Mouse (Mus musculus) R1 (cell line): ENCODE data around the gene Gm5269.

Source experiments
- DNase-seq: peaks from one replicate; pipeline ENCODE4 v3.0.0-alpha.2; 2018; ENCODE audit warnings: low read depth, low spot score

Gm5269 gene

GRCm38 (mm10) chr1:45890173-45890572 is at the start of gene Gm5269:
Gene Gm5269 (minus strand): TSS chr1:45890273.
- no peak for DNase-seq

DNA sequence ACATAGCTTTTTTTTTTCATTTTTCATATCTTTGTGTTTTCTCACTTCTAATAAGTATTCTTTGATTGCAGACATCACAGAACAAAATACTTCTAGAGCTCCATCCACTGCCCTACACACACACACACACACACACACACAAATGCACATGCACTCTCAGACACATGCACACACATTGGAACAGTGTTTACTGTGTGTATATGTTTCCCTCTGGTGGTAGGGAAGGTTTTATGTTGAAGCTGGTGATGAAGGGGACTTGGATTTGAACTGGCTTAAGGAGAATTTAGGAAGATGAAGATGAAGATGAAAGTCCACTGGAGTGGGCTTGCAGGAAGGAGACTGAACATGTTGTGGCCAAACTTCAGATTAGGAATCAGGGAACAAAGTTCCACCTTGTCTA is 41.1 kb upstream of the Gm5269 start:
- DNase-seq: no peak

GRCm38 (mm10) chr1:45926911-45927310 is 36.8 kb upstream of the Gm5269 start:
- no peak for DNase-seq

DNA sequence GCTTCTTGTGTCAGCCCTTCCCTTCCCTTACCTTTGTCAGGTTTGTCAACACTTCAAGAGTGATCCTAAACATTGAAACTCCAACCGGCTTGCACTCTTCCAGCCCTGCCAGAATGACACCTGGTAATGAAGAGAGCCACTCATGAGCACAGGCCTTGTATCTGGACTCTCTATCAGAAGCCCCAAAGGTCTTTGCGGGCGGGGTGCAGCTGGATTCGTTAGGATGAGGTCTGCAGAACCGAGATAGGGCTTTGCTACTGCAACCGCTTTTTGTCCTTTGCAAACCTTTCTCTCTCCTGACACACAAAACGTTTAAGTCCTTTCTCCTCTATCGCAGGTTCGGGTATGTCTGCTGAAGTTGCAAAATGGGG is 36.3 kb upstream of the Gm5269 start, which contains the start of gene Slc40a1:
Gene Slc40a1 (minus strand): TSS at position 131 of the 371 bp plus-strand sequence.
- DNase-seq: no peak

GRCm38 (mm10) chr1:45925500-45926392 is 35.7 kb upstream of the Gm5269 start:
- DNase-seq: peak; percentile 70

GRCm38 (mm10) chr1:45925131-45925499 is 35.0 kb upstream of the Gm5269 start:
- no peak for DNase-seq

- no peak for DNase-seq
Measured at GRCm38 (mm10) chr1:45924516-45924915, 34.4 kb upstream of the Gm5269 start.

- no peak for DNase-seq
Measured at GRCm38 (mm10) chr1:45923306-45923705, 33.2 kb upstream of the Gm5269 start.

DNA sequence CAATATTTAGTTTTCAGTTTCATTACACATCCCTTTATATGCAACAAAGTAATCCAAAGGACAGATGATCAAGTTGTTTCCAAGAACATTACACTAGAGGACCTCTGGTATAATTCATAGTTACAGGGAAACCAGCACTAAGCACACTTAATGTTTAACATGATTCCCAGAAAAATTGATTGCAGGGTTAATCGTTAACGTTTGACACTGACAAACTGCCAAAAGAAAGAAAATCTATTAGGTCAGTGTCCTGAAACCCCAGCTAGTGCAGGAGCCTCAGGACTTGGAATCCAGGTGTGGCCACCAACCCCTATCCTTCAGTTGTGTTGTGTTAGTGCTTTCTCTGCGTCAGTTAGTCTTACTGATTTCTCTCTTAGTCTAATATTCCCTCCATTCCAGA is 30.6 kb upstream of the Gm5269 start:
- DNase-seq: no peak

DNA sequence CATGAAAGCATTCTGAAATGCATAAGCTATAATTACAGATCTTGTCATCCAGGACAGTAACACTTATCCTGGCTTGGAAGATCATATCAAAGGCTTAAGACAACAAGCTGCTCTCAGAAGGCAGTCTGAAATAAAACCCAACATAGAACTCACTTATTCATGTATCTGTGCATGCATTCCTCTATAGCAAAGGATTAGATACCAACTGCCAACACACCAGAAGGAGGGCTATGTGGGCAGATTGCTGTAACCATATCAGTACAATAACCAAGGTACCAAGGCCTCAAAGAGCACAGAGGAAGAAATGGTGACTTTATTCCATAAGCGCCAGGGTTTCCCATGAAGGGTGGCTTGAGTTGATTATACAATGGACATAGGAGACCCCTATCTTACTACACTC is 29.7 kb upstream of the Gm5269 start:
- no peak for DNase-seq

DNA sequence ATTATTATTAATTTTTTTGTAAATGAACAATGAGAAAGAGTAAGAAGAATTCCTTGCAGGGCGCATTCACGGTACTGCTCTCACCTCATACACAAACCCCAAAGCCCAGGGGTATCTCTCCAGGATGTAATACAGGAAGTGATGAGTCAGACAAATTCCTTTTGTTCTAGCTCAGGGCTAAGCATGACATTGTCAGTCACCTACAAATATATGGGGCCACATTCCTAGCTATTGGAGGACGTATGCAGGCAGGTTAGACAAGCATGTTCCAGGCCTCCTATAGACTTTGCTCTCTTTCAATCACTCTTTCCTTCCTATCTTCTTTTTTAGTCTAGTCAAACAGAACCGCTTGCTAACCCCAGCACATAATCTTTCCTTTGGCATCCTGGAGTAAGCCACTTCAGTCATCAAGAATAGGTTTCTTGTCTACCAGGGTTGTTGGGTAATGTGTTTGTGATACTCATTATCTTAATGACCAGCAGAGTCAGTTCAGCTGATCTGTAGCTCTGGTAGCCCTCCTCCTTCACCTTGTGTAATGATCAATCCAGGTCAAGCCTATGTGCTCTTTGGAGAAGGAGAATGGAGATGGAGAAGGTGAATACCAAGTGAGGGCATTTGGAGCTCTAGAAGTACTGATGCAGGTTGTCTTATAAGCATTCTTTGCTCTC is 27.2 kb upstream of the Gm5269 start:
- DNase-seq: no peak

DNA sequence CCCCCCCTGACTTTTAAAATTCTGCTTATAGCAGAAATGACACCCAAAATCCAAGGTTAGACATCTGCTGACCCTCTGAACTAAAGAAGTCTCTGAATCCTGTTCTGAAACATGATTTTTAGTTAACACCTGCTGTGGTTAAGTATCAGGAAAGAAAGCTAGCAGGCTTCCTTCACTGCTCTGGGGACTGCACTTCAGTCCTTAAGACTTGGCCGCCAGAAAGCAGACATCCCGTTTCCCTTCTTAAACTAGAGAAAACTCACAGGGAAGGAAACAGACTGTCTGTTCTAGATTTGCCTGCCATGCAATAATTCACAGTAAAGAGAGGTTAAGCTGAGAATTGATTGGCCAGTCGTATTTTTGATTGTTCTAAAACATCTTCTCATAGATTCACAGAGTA is 26.1 kb upstream of the Gm5269 start:
- DNase-seq: no peak

DNA sequence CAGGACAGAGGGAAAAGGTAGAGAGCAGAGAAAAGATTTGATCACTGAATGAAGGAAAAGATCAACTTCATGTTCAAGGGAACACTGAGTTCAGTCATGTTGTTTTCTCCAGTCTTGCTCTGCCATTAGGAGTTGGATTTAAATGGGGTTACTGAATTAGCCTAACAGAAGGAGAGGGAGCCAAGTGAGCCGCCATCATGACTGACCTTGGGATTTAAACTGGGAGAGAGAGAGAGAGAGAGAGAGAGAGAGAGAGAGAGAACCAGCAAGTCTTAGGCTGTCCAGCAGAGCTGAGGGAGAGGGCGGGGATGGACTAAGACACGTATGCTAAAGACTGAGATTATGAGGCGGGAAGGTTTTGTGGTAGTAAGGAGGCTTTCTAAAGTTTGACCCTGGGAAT is 24.2 kb upstream of the Gm5269 start:
- peak; percentile 43 for DNase-seq

DNA sequence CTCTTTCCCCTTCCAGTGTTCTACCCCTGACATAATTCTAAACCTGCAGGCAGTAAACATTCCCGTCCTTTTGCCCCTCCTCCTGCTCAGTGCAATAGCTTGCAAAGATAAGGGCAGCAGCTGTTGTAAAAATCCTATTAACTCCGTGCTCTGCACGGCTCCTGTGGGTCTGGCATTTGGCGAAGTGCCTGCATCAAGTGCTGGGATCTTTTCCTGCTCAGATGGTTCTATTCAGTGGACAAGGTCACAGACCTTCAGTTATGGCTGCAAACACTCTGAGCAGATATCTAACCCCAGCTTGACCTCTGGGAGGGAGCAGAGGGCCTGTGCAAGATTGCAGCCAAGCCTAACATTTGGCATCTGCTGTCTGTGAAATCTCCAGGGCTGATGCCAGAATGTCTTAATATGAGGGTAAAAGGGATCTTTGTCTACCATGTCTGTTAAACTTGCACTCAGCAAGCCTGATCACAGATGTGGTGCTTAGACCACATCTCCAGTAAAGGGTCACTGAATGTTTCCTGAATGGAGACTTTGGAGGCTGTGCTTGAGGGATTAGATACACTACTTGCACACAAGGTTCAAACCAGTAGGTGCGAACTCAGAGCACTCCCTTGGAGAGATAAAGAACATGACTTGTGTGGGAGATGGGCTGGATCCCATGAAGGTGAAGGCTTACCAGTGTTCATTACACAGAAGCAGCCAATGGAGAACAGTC is 15.2 kb upstream of the Gm5269 start:
- DNase-seq: no peak

GRCm38 (mm10) chr1:45904161-45904560 is 14.1 kb upstream of the Gm5269 start:
- no peak for DNase-seq

- DNase-seq: no peak
Measured at GRCm38 (mm10) chr1:45898044-45898443, 8.0 kb upstream of the Gm5269 start.

DNA sequence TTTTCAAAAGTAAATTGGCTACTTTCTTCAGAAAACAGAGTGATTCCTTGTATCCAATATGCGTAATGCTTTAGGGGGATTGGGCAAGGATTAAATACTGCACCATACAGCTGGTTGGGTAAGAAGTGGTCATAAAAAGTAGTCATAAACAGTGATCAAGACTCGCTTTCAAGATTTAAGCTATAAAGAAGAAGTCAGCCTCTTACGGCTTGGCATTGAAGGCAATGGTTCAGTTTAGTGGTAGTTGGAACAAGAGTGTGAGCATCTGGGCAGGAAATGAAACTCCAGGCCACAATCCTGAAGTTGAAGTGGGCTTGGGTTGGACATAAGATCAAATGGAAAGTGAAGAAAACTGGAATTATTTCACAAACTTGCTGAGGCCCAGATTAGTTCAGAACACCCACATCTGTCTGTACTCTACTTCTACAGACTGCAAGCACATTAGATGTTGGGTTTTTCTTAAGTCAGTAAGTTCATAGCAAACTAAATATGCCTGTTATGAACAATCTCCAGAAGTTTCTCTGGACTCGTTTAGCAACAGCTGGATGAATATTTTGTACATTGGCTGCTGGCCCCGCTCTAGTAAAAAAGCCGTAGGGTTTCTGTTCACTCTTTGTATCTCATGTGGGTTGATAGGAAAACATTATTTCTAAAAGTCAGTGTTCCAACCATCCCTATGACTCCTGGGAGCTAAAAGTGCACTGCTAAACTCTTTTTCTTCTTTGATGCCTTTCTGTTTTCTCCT is 4.3 kb upstream of the Gm5269 start:
- DNase-seq: no peak

GRCm38 (mm10) chr1:45891986-45892385 is 1.9 kb upstream of the Gm5269 start:
- no peak for DNase-seq

- no peak for DNase-seq
Measured at GRCm38 (mm10) chr1:45886800-45887199, 3.3 kb downstream of the Gm5269 start.

GRCm38 (mm10) chr1:45883378-45883777 is 6.7 kb downstream of the Gm5269 start:
- DNase-seq: peak; percentile 64

DNA sequence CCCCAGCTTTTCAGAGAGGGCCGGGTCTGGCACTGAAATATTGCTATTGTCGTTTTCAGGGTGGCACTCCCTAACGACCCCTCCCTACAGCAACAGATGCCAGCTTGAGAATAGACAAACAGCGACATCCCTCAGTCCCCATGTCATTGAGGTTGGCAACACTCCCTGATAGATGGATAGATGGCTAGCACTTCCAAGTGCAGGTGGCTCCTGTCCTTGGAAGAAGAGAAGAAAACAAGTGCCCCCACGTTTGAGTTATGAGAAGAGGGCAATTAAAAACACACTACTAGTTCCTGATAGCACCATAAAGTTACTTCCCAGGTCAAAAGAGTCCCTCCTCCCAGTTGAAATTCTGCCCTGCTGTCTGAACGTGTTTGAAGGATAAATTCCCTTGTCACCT is 8.0 kb downstream of the Gm5269 start:
- no peak for DNase-seq
